Mouse (Mus musculus) lung, embryonic 16.5 days (tissue): Measurements from ENCODE around the gene Ankib1. TPM values are rescaled to one million over a fixed set of nuclear protein-coding genes. Genes with fewer than 3 reads are reported as not detected.
"Not testable (repeated sequence)": the region's sequence is repeated elsewhere in the genome, so short reads cannot be mapped to it uniquely, and the experiment has no call there.

ENCODE experiments used
- ATAC-seq: fragments of 200-750 bp; cut with Nextera tagmentation; 2 replicates; pipeline ENCODE4 v1.8.0; 2017; ENCODE audit warnings: low read depth, mild to moderate bottlenecking, moderate library complexity
- H3K27ac ChIP-seq: fragments of 300-500 bp; sonication (generic); 2 replicates; pipeline ENCODE4 v1.5.1; 2014; ENCODE audit warnings: mild to moderate bottlenecking, control low read depth, low read length
- H3K27me3 ChIP-seq: fragments of 300-500 bp; sonication (generic); 2 replicates; pipeline ENCODE4 v1.6.1; 2014; ENCODE audit warnings: low read depth, low read length, mixed read lengths; ENCODE audit not compliant: control insufficient read depth, insufficient read depth
- H3K36me3 ChIP-seq: fragments of 300-500 bp; sonication (generic); 2 replicates; pipeline ENCODE4 v1.6.1; 2014; ENCODE audit warnings: low read length; ENCODE audit not compliant: control insufficient read depth, insufficient read depth
- H3K4me1 ChIP-seq: fragments of 300-500 bp; sonication (generic); replicated peaks from 2 replicates; pipeline ENCODE4 v1.6.1; 2014; ENCODE audit warnings: low read length, mixed read lengths; ENCODE audit not compliant: control insufficient read depth, insufficient read depth
- H3K4me2 ChIP-seq: fragments of 300-500 bp; sonication (generic); 2 replicates; pipeline ENCODE4 v1.6.1; 2014; ENCODE audit warnings: low read depth, low read length, control low read depth
- H3K4me3 ChIP-seq: fragments of 300-500 bp; sonication (generic); 2 replicates; pipeline ENCODE4 v1.5.1; 2014; ENCODE audit warnings: mild to moderate bottlenecking, low read length, control low read depth
- H3K9ac ChIP-seq: fragments of 300-500 bp; sonication (generic); 2 replicates; pipeline ENCODE4 v1.6.1; 2014; ENCODE audit warnings: low read length, control low read depth
- H3K9me3 ChIP-seq: fragments of 300-500 bp; sonication (generic); 2 replicates; pipeline ENCODE4 v1.6.1; 2016; ENCODE audit warnings: low read length; ENCODE audit not compliant: control insufficient read depth
- WGBS: fragments of 180-500 bp; shearing (Covaris S2); extraction: QIAGEN DNeasy Blood & Tissue Kit; methylation state at CpG from one replicate; pipeline ENCODE4 v1.1.7; 2014; 5-methylcytosine and 5-hydroxymethylcytosine counted together
- polyA plus RNA-seq: library from polyadenylated mRNA; unstranded; fragments of >200 nt; fragmentation: Nextera tagmentation; extraction: Ambion mirVana; gene quantifications from 2 replicates; pipeline ENCODE4 v1.2.1, GENCODE M21; 2015

Gene Ankib1
- polyA plus RNA-seq, 1 experiment from 2014 or later = 6.7 TPM

GRCm38 (mm10) chr5:3798656-3799055 lies 4.1 kb downstream of the Ankib1 start:
- not testable (repeated sequence) for H3K4me3 ChIP-seq, H3K9me3 ChIP-seq, H3K9ac ChIP-seq, H3K4me2 ChIP-seq, H3K4me1 ChIP-seq, ATAC-seq, H3K27ac ChIP-seq, H3K36me3 ChIP-seq, H3K27me3 ChIP-seq

- H3K9me3 ChIP-seq, H3K9ac ChIP-seq, H3K4me1 ChIP-seq, H3K4me3 ChIP-seq, H3K27me3 ChIP-seq, H3K36me3 ChIP-seq, H3K4me2 ChIP-seq, H3K27ac ChIP-seq, ATAC-seq: not testable (repeated sequence)
- 91% methylated on average over 2 of the region's 2 CpGs for WGBS
Observed at GRCm38 (mm10) chr5:3797101-3797500, 5.6 kb downstream of the Ankib1 start.

DNA sequence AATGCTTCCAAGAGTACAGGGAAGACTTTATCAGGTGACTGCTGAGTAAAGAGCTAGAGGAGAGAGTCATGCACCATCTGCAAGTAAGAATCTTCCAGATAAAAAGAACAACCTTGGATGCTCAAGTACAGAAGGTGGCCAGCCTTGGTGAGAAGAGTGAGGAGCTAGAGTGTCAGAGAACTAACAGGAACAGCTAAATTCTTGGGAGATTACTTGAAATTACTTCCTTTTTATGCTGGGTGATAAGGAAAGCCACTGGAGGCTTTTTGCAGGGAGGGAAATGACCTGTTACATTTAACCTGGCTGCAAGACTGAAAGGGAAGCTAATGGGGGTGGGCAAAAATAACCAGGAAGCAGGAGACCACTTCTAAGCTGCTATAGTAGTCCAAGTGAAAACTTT lies 11.7 kb downstream of the Ankib1 start:
- no peak overlapping the region for H3K4me2 ChIP-seq
- no peak overlapping the region for H3K27ac ChIP-seq
- ATAC-seq = no peak
- no peaks in the 10 kb centered on the region for H3K27me3 ChIP-seq
- no peaks in the 10 kb centered on the region for H3K4me1 ChIP-seq
- no peak overlapping the region for H3K9ac ChIP-seq
- no peaks in the 10 kb centered on the region for H3K36me3 ChIP-seq
- no peak overlapping the region for H3K4me3 ChIP-seq
- no peaks in the 10 kb centered on the region for H3K9me3 ChIP-seq

GRCm38 (mm10) chr5:3787548-3787947 lies 15.2 kb downstream of the Ankib1 start:
- no peaks in the 10 kb centered on the region for H3K27me3 ChIP-seq
- no peaks in the 10 kb centered on the region for H3K36me3 ChIP-seq
- no peaks in the 10 kb centered on the region for H3K9me3 ChIP-seq
- no peak overlapping the region for H3K27ac ChIP-seq
- no peak overlapping the region for H3K9ac ChIP-seq
- H3K4me3 ChIP-seq = no peak overlapping the region
- no peak overlapping the region for H3K4me2 ChIP-seq
- H3K4me1 ChIP-seq = no peaks in the 10 kb centered on the region
- no peak for ATAC-seq
- WGBS = 69% methylated on average over 4 of the region's 4 CpGs

DNA sequence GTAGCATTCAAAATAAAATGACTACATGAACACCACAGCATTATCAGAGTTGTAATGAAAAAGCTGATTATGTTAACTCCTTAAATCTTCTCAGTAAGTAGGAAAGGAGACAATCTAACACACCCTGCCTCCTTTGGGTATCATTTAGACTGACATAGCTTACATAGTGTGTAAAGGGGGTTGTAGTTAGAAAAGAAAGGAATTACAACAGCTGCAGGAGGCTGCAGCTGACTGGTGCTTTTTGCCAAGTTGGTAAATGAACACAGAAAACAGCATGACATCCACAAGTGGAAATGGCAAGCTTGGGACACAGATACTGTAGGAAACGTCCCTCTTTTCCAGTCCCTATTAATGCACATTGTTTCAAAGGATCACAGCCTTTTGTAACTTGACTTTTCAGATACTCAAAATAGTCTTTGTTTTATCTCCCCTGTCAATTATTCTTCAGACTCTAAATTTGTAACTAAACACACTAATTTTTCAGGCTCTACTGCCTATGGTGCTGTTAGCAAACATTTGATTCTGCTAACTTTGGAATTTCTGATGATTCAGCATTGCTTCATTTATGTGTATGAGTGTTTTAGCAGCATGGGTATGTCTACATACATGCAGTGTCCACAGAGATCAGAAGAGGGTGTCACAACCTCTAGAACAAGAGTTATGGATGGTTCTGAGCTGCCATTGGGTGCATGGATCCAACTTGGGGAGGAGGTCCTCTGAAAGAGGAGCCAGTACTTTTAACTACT lies 17.8 kb downstream of the Ankib1 start:
- no peak overlapping the region for H3K9ac ChIP-seq
- no peak for ATAC-seq
- H3K4me3 ChIP-seq = no peak overlapping the region
- no peaks in the 10 kb centered on the region for H3K27me3 ChIP-seq
- no peak overlapping the region for H3K4me2 ChIP-seq
- H3K4me1 ChIP-seq = no peaks in the 10 kb centered on the region
- H3K9me3 ChIP-seq = no peaks in the 10 kb centered on the region
- 59% methylated on average over 1 of the region's 1 CpGs for WGBS
- no peak overlapping the region for H3K27ac ChIP-seq
- H3K36me3 ChIP-seq = no peaks in the 10 kb centered on the region

DNA sequence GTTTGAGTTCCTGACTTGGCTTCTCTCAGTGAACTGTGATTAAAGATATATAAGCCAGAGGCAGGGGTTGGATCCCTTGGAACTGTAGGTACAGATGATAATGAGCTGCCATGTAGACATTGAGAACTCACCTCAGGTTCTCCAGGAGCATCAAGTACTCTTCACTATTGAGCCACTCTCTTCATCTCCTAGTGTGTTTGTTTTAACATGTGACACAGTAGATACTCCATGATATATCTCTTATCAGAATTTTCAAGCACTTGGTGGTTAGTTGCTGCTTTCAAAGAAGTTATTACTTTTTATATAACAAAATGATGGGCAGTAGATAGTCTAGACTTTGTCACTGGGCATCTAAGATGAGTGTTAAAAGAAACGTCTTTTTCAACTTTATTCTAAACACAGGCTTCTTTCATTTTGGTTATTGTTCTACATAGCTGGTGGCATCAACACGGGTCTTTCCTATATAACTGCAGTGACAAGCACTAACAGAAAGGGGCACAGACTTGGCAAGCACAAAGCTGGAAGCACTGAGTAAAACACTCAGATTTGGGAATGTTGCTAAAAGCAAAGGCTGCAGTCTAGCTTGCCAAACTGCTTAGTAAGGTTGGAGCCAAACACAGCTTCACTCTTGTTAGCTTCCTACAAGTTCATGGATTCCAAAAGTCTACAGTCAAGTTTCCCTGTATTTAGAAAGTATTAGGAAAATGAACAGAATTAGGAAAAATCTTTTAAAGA lies 18.6 kb downstream of the Ankib1 start:
- no peaks in the 10 kb centered on the region for H3K36me3 ChIP-seq
- no peaks in the 10 kb centered on the region for H3K9me3 ChIP-seq
- no peaks in the 10 kb centered on the region for H3K27me3 ChIP-seq
- H3K4me1 ChIP-seq = no peaks in the 10 kb centered on the region
- no peak overlapping the region for H3K9ac ChIP-seq
- no peak for ATAC-seq
- H3K4me3 ChIP-seq = no peak overlapping the region
- 79% methylated on average over 2 of the region's 2 CpGs for WGBS
- H3K27ac ChIP-seq = no peak overlapping the region
- no peak overlapping the region for H3K4me2 ChIP-seq

- no peak for ATAC-seq
- no peaks in the 10 kb centered on the region for H3K4me1 ChIP-seq
- no peaks in the 10 kb centered on the region for H3K36me3 ChIP-seq
Observed at GRCm38 (mm10) chr5:3782670-3783069, 20.1 kb downstream of the Ankib1 start.

DNA sequence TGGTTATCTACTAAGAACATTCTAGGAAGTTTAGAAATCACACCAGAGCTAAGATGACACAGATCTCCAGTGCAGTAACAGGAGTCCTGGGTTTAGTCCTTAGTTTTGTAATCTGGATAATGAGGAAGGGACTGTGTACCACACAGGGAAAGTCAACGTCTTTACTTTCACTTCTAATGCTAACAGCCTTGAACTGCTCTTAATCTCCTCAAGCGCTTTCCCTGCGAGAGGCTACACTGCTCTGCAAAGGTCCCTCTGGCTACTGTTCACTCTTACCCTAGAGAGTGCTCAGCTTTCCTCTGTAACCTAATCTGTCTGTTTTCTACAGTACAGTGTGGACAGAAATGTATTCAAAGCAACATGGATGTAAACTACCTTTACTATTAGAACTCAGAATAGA lies 30.7 kb downstream of the Ankib1 start:
- H3K4me2 ChIP-seq = no peak overlapping the region
- no peak for ATAC-seq

More at GRCm38 (mm10) chr5:3782670-3783069, 20.1 kb downstream of the Ankib1 start:
- H3K27ac ChIP-seq = no peak overlapping the region
- no peaks in the 10 kb centered on the region for H3K9me3 ChIP-seq
- no peak overlapping the region for H3K9ac ChIP-seq
- no peak overlapping the region for H3K4me2 ChIP-seq
- H3K4me3 ChIP-seq = no peak overlapping the region
- no peaks in the 10 kb centered on the region for H3K27me3 ChIP-seq

DNA sequence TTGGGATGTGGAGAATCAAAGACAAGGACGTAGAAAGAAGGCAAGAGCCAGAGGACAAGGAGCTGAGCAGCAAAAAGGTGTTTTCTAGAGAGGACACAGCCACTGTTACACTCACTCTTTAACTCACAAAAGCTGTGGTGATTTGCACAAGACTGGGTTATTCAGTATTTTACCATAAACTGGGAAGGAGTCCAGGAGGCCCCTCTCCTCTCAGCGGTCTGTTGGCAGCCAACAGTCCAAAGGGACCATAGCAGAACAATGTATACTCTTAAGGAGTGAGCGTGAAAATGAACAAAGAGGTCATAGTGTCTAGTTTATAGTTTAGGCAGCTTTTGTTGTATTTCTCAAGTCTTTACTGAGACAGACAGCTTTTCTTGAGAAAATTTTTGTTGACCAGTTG lies 31.2 kb downstream of the Ankib1 start:
- no peaks in the 10 kb centered on the region for H3K36me3 ChIP-seq
- WGBS = 67% methylated on average over 3 of the region's 3 CpGs
- no peak overlapping the region for H3K4me2 ChIP-seq
- H3K9me3 ChIP-seq = no peaks in the 10 kb centered on the region
- no peaks in the 10 kb centered on the region for H3K27me3 ChIP-seq
- no peak for ATAC-seq
- no peak overlapping the region for H3K9ac ChIP-seq
- H3K27ac ChIP-seq = no peak overlapping the region
- H3K4me1 ChIP-seq = no peaks in the 10 kb centered on the region
- H3K4me3 ChIP-seq = no peak overlapping the region

More for the DNA sequence above, 30.7 kb downstream of the Ankib1 start:
- no peak overlapping the region for H3K9ac ChIP-seq
- H3K36me3 ChIP-seq = no peaks in the 10 kb centered on the region
- WGBS = 55% methylated on average over 3 of the region's 3 CpGs
- no peaks in the 10 kb centered on the region for H3K4me1 ChIP-seq
- H3K27me3 ChIP-seq = no peaks in the 10 kb centered on the region
- H3K9me3 ChIP-seq = no peaks in the 10 kb centered on the region
- H3K27ac ChIP-seq = no peak overlapping the region
- H3K4me3 ChIP-seq = no peak overlapping the region
